Mouse (Mus musculus): ENCODE results near the gene Atr. TPM values are rescaled to one million over a fixed set of nuclear protein-coding genes. Genes with fewer than 3 reads are reported as not detected.

The Atr gene
- polyA plus RNA-seq, 1 experiment = 1.7 TPM

DNA sequence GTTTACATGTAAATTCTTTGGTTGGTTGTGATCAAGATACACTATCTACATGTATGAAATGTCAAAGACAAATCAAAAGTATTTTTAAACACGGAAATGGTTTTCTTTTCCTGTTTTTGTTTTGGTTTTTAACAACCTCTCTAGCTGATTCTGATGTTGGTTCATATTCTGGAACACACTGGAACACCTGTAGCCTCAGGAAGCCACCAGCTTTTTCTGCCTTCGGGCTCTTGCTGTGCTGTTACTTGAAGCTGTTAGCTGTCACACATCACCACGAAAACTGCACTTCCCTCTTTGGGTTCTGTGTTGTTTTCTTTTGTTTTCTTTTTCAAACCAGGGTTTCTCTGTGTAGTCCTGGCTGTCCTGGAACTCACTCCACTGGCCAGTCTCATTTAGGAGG is 22.6 kb upstream of the Atr start:
- Histone ChIP-seq H3K4me2 (ENCODE audit: low read depth) (no peak overlapping the region), H3K27me3 (ENCODE audit: control insufficient read depth, insufficient read depth, insufficient read length) (peaks cover 6% of the 10 kb centered on the region), H3K4me3 (no peak overlapping the region), H3K36me3 (ENCODE audit: control insufficient read depth, insufficient read depth) (no peaks in the 10 kb centered on the region), H3ac (ENCODE audit: control insufficient read depth, insufficient read length) (no peak overlapping the region), H3K79me2 (ENCODE audit: control insufficient read depth, insufficient read depth) (no peaks in the 10 kb centered on the region)
- TF ChIP-seq SRF (IDR thresholded peaks at IDR 0.05; ENCODE audit: control insufficient read depth, insufficient read length, low read depth) = no peak
- TF ChIP-seq MYOD1 (IDR thresholded peaks at IDR 0.05; ENCODE audit: control insufficient read depth in 1 of 3, insufficient read length in 2 of 3, low read depth in 2 of 3) = no peak
- TF ChIP-seq E2F4 (IDR thresholded peaks at IDR 0.05; ENCODE audit: insufficient read depth) = no peak
- no peak for TF ChIP-seq USF1 (IDR thresholded peaks at IDR 0.05; ENCODE audit: low read depth)
- TF ChIP-seq TCF12 (IDR thresholded peaks at IDR 0.05; ENCODE audit: insufficient read depth, poor library complexity, severe bottlenecking) = no peak
- no peak for TF ChIP-seq POLR2A (IDR thresholded peaks at IDR 0.05; ENCODE audit: insufficient read length, low read depth)
- no peak for TF ChIP-seq MAX (IDR thresholded peaks at IDR 0.05; ENCODE audit: low read depth)
- TF ChIP-seq REST (IDR thresholded peaks at IDR 0.05; ENCODE audit: insufficient read depth, insufficient read length) = no peak

GRCm38 (mm10) chr9:95835741-95836140 is 21.7 kb upstream of the Atr start:
- no peaks in the 10 kb centered on the region for H3K36me3 ChIP-seq (ENCODE audit: control insufficient read depth, insufficient read depth)
- no peak overlapping the region for H3K4me3 ChIP-seq
- no peak overlapping the region for H3K4me2 ChIP-seq (ENCODE audit: low read depth)
- TF ChIP-seq REST (IDR thresholded peaks at IDR 0.05; ENCODE audit: insufficient read depth, insufficient read length) (no peak), CEBPB (IDR thresholded peaks at IDR 0.05; ENCODE audit: insufficient read depth, poor library complexity, severe bottlenecking) (no peak), MAX (IDR thresholded peaks at IDR 0.05; ENCODE audit: low read depth) (no peak), SRF (IDR thresholded peaks at IDR 0.05; ENCODE audit: control insufficient read depth, insufficient read length, low read depth) (no peak), E2F4 (IDR thresholded peaks at IDR 0.05; ENCODE audit: insufficient read depth) (no peak), TCF3 (IDR thresholded peaks at IDR 0.05; ENCODE audit: insufficient read length, low read depth) (no peak), MYOG (IDR thresholded peaks at IDR 0.05; ENCODE audit: control insufficient read depth in 1 of 3, insufficient read depth in 1 of 3, insufficient read length in 2 of 3, low read depth in 2 of 3) (no peak), TCF12 (IDR thresholded peaks at IDR 0.05; ENCODE audit: insufficient read depth, poor library complexity, severe bottlenecking) (no peak), MYOD1 (IDR thresholded peaks at IDR 0.05; ENCODE audit: control insufficient read depth in 1 of 3, insufficient read length in 2 of 3, low read depth in 2 of 3) (no peak), POLR2AphosphoS2 (IDR thresholded peaks at IDR 0.05; ENCODE audit: insufficient read length, low read depth) (no peak), POLR2A (IDR thresholded peaks at IDR 0.05; ENCODE audit: insufficient read length, low read depth) (no peak), USF1 (IDR thresholded peaks at IDR 0.05; ENCODE audit: low read depth) (no peak)
- H3K27me3 ChIP-seq (ENCODE audit: control insufficient read depth, insufficient read depth, insufficient read length) = peaks cover 6% of the 10 kb centered on the region
- no peak overlapping the region for H3ac ChIP-seq (ENCODE audit: control insufficient read depth, insufficient read length)
- no peaks in the 10 kb centered on the region for H3K79me2 ChIP-seq (ENCODE audit: control insufficient read depth, insufficient read depth)

DNA sequence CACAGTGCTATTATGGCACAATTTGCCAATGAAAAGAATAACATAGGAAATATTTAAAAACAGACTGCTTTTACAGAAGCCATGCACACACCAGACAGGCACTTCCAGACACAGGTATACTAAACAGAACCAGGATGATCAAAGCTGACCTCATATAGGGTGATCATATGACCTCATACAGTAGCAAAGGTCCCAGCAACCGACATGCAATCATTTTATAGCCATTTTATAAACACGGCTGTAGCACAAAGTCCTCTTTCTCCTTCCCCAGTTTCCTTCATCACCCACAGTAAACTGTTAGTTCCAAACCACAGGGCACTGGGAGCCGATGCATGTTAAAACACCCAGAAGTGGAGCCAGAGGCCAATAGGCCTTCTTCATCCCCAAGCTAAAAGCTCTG is 18.0 kb upstream of the Atr start:
- Histone ChIP-seq H3K79me2 (ENCODE audit: control insufficient read depth, insufficient read depth) (no peaks in the 10 kb centered on the region), H3K4me2 (ENCODE audit: low read depth) (no peak overlapping the region), H3ac (ENCODE audit: control insufficient read depth, insufficient read length) (no peak overlapping the region), H3K27me3 (ENCODE audit: control insufficient read depth, insufficient read depth, insufficient read length) (peaks cover 6% of the 10 kb centered on the region), H3K36me3 (ENCODE audit: control insufficient read depth, insufficient read depth) (no peaks in the 10 kb centered on the region), H3K4me3 (no peak overlapping the region)
- TF ChIP-seq REST (IDR thresholded peaks at IDR 0.05; ENCODE audit: insufficient read depth, insufficient read length) (no peak), MAX (IDR thresholded peaks at IDR 0.05; ENCODE audit: low read depth) (no peak), MYOD1 (IDR thresholded peaks at IDR 0.05; ENCODE audit: control insufficient read depth in 1 of 3, insufficient read length in 2 of 3, low read depth in 2 of 3) (no peak), MYOG (IDR thresholded peaks at IDR 0.05; ENCODE audit: control insufficient read depth in 1 of 3, insufficient read depth in 1 of 3, insufficient read length in 2 of 3, low read depth in 2 of 3) (no peak), POLR2AphosphoS2 (IDR thresholded peaks at IDR 0.05; ENCODE audit: insufficient read length, low read depth) (no peak), POLR2A (IDR thresholded peaks at IDR 0.05; ENCODE audit: insufficient read length, low read depth) (no peak)

- no peaks in the 10 kb centered on the region for H3K79me2 ChIP-seq (ENCODE audit: control insufficient read depth, insufficient read depth)
- peak within 1 kb of the TSS; percentile 56 for H3K4me2 ChIP-seq (ENCODE audit: low read depth)
- TF ChIP-seq MAX (IDR thresholded peaks at IDR 0.05; ENCODE audit: low read depth) (no peak), POLR2AphosphoS2 (IDR thresholded peaks at IDR 0.05; ENCODE audit: insufficient read length, low read depth) (no peak), CEBPB (IDR thresholded peaks at IDR 0.05; ENCODE audit: insufficient read depth, poor library complexity, severe bottlenecking) (no peak), MYOD1 (IDR thresholded peaks at IDR 0.05; ENCODE audit: control insufficient read depth in 1 of 3, insufficient read length in 2 of 3, low read depth in 2 of 3) (no peak), MYOG (IDR thresholded peaks at IDR 0.05; ENCODE audit: control insufficient read depth in 1 of 3, insufficient read depth in 1 of 3, insufficient read length in 2 of 3, low read depth in 2 of 3) (no peak), E2F4 (IDR thresholded peaks at IDR 0.05; ENCODE audit: insufficient read depth) (no peak), REST (IDR thresholded peaks at IDR 0.05; ENCODE audit: insufficient read depth, insufficient read length) (no peak), SRF (IDR thresholded peaks at IDR 0.05; ENCODE audit: control insufficient read depth, insufficient read length, low read depth) (no peak), USF1 (IDR thresholded peaks at IDR 0.05; ENCODE audit: low read depth) (no peak), TCF3 (IDR thresholded peaks at IDR 0.05; ENCODE audit: insufficient read length, low read depth) (no peak), TCF12 (IDR thresholded peaks at IDR 0.05; ENCODE audit: insufficient read depth, poor library complexity, severe bottlenecking) (no peak), POLR2A (IDR thresholded peaks at IDR 0.05; ENCODE audit: insufficient read length, low read depth) (no peak)
- no peaks in the 10 kb centered on the region for H3K36me3 ChIP-seq (ENCODE audit: control insufficient read depth, insufficient read depth)
- H3K27me3 ChIP-seq (ENCODE audit: control insufficient read depth, insufficient read depth, insufficient read length) = peaks cover 16% of the 10 kb centered on the region
- no peak within 1 kb of the TSS for H3K4me3 ChIP-seq
- no peak within 1 kb of the TSS for H3ac ChIP-seq (ENCODE audit: control insufficient read depth, insufficient read length)
Measured at GRCm38 (mm10) chr9:95844825-95845460, 12.5 kb upstream of the Atr start, which contains the start of gene Pls1. Gene Pls1, minus strand, starts transcription at chr9:95845311.

GRCm38 (mm10) chr9:95845711-95846110 is 11.7 kb upstream of the Atr start:
- TF ChIP-seq E2F4 (IDR thresholded peaks at IDR 0.05; ENCODE audit: insufficient read depth) = no peak
- Histone ChIP-seq H3K4me2 (ENCODE audit: low read depth) (no peak overlapping the region), H3K27me3 (ENCODE audit: control insufficient read depth, insufficient read depth, insufficient read length) (peaks cover 16% of the 10 kb centered on the region), H3K36me3 (ENCODE audit: control insufficient read depth, insufficient read depth) (no peaks in the 10 kb centered on the region), H3ac (ENCODE audit: control insufficient read depth, insufficient read length) (no peak overlapping the region), H3K4me3 (no peak overlapping the region), H3K79me2 (ENCODE audit: control insufficient read depth, insufficient read depth) (no peaks in the 10 kb centered on the region)

Data from myocyte (in vitro differentiated cells).